Comparison of ENCODE assay signal across 14 mouse cellular contexts in genomic region chr16:10674020-10674419, GRCm38 (mm10).
A peak's percentile ranks its signal among the peaks of the same experiment; 100 is the strongest.
DNase-seq lines count a peak whose midpoint lies in the region; ATAC-seq and TF ChIP-seq lines count a peak whose summit lies in the region.
"Had no signal": no experiment of that assay in that cellular context is flagged by ENCODE, and none has a peak within 500 bp of the region (broad histone marks: within the 10 kb centered on the region; RNA-seq: fewer than 3 reads in every experiment).

No protein-coding gene starts in this region.

- H3K36me3 ChIP-seq in heart, embryonic 11.5 days (ENCODE audit: control insufficient read depth, insufficient read depth, low read length), result no peaks in the 10 kb centered on the region
- no peaks in the 10 kb centered on the region for H3K36me3 ChIP-seq in kidney, embryonic 15.5 days
- H3K36me3 ChIP-seq in kidney, embryonic 16.5 days (ENCODE audit: insufficient read depth, low read length), result no peaks in the 10 kb centered on the region
- no peaks in the 10 kb centered on the region for H3K36me3 ChIP-seq in intestine, embryonic 15.5 days
- H3K36me3 ChIP-seq in stomach, postnatal 0 days (ENCODE audit: control insufficient read depth, insufficient read depth, low read length), result no peaks in the 10 kb centered on the region
- H3K36me3 ChIP-seq: embryonic facial prominence, embryonic 13.5 days; hindbrain, embryonic 12.5 days; liver, embryonic 12.5 days had no signal

- intact Hi-C loops in heart, postnatal 36 days (cut with DNase I), result no loop called here

- 0 out of 2 replicates have a peak, but pooled peaks have one; percentile 26 for ATAC-seq in heart, embryonic 11.5 days (replicated peaks; ENCODE audit: insufficient number of reproducible peaks, low FRiP score, low TSS enrichment)
- no peak for ATAC-seq in kidney, embryonic 15.5 days (replicated peaks; ENCODE audit: low FRiP score)
- no peak for ATAC-seq in kidney, embryonic 16.5 days (ENCODE audit: low FRiP score, low TSS enrichment)
- peak; percentile 66 for ATAC-seq in intestine, embryonic 15.5 days
- peak; percentile 81 for ATAC-seq in stomach, postnatal 0 days (ENCODE audit: low FRiP score, low TSS enrichment)
- ATAC-seq: liver, embryonic 12.5 days; lung, postnatal 0 days had no signal

- no peak overlapping the region for H3K4me2 ChIP-seq in heart, embryonic 11.5 days
- H3K4me2 ChIP-seq in kidney, embryonic 15.5 days, result no peak overlapping the region
- no peak overlapping the region for H3K4me2 ChIP-seq in kidney, embryonic 16.5 days (replicated peaks; ENCODE audit: low read depth, low read length)
- no peak overlapping the region for H3K4me2 ChIP-seq in intestine, embryonic 15.5 days (replicated peaks)
- H3K4me2 ChIP-seq in stomach, postnatal 0 days (replicated peaks; ENCODE audit: low read depth), result no peak overlapping the region
- H3K4me2 ChIP-seq: embryonic facial prominence, embryonic 13.5 days; hindbrain, embryonic 12.5 days; liver, embryonic 12.5 days had no signal

- no peak overlapping the region for H3K27ac ChIP-seq in heart, embryonic 11.5 days (ENCODE audit: low read depth, low read length)
- peak overlapping the region; percentile 5; the same call in 1 of the 2 replicates for H3K27ac ChIP-seq in kidney, embryonic 15.5 days
- no peak overlapping the region for H3K27ac ChIP-seq in kidney, embryonic 16.5 days (ENCODE audit: low read length)
- 0 out of 2 replicates have a peak overlapping the region, but pooled peaks have one; percentile 45 for H3K27ac ChIP-seq in intestine, embryonic 15.5 days
- no peak overlapping the region for H3K27ac ChIP-seq in stomach, postnatal 0 days (replicated peaks)
- H3K27ac ChIP-seq: embryonic facial prominence, embryonic 13.5 days; hindbrain, embryonic 12.5 days; liver, embryonic 12.5 days had no signal

- no peak overlapping the region for H3K9ac ChIP-seq in heart, embryonic 11.5 days (ENCODE audit: low read depth, low read length)
- no peak overlapping the region for H3K9ac ChIP-seq in kidney, embryonic 15.5 days
- no peak overlapping the region for H3K9ac ChIP-seq in kidney, embryonic 16.5 days (replicated peaks; ENCODE audit: low read length)
- H3K9ac ChIP-seq in intestine, embryonic 15.5 days, result no peak overlapping the region
- H3K9ac ChIP-seq in stomach, postnatal 0 days (ENCODE audit: low read length), result no peak overlapping the region
- H3K9ac ChIP-seq: embryonic facial prominence, embryonic 13.5 days; hindbrain, embryonic 12.5 days; liver, embryonic 12.5 days had no signal

- no peak overlapping the region for H3K4me3 ChIP-seq in heart, embryonic 11.5 days (ENCODE audit: low read depth, low read length)
- no peak overlapping the region for H3K4me3 ChIP-seq in kidney, embryonic 15.5 days (replicated peaks)
- no peak overlapping the region for H3K4me3 ChIP-seq in kidney, embryonic 16.5 days (ENCODE audit: low read length)
- no peak overlapping the region for H3K4me3 ChIP-seq in intestine, embryonic 15.5 days (replicated peaks)
- H3K4me3 ChIP-seq in stomach, postnatal 0 days (ENCODE audit: low read depth, low read length), result no peak overlapping the region
- H3K4me3 ChIP-seq: embryonic facial prominence, embryonic 13.5 days; hindbrain, embryonic 12.5 days; liver, embryonic 12.5 days had no signal

- H3K27me3 ChIP-seq in heart, embryonic 11.5 days (ENCODE audit: control insufficient read depth, insufficient read depth, low read length), result no peaks in the 10 kb centered on the region
- H3K27me3 ChIP-seq in kidney, embryonic 15.5 days, result no peaks in the 10 kb centered on the region
- no peaks in the 10 kb centered on the region for H3K27me3 ChIP-seq in kidney, embryonic 16.5 days (ENCODE audit: insufficient read depth, low read length)
- H3K27me3 ChIP-seq in intestine, embryonic 15.5 days (replicated peaks), result no peaks in the 10 kb centered on the region
- no peaks in the 10 kb centered on the region for H3K27me3 ChIP-seq in stomach, postnatal 0 days (ENCODE audit: control insufficient read depth, insufficient read depth, low read length)
- H3K27me3 ChIP-seq: embryonic facial prominence, embryonic 13.5 days; hindbrain, embryonic 12.5 days; liver, embryonic 12.5 days had no signal

- DNase-seq in heart, postnatal 36 days, result no peak
- peak; percentile 36 for DNase-seq in stomach, postnatal 0 days (ENCODE audit: low spot score)
- DNase-seq in cerebellum, postnatal 10 days, result no peak
- DNase-seq: cerebellum, postnatal 25 days; gastrocnemius, postnatal 25 days; right cerebral cortex, postnatal 25 days had no signal

- peaks cover 8% of the 10 kb centered on the region for H3K4me1 ChIP-seq in heart, embryonic 11.5 days (ENCODE audit: control insufficient read depth, insufficient read depth, low read length)
- peaks cover 21% of the 10 kb centered on the region for H3K4me1 ChIP-seq in kidney, embryonic 15.5 days
- H3K4me1 ChIP-seq in kidney, embryonic 16.5 days (ENCODE audit: insufficient read depth, low read length), result peaks cover 10% of the 10 kb centered on the region
- peaks cover 28% of the 10 kb centered on the region; the same call in 1 of the 2 replicates for H3K4me1 ChIP-seq in intestine, embryonic 15.5 days (replicated peaks)
- peaks cover 7% of the 10 kb centered on the region; the same call in 1 of the 2 replicates for H3K4me1 ChIP-seq in stomach, postnatal 0 days (replicated peaks; ENCODE audit: control insufficient read depth, insufficient read depth)
- H3K4me1 ChIP-seq: hindbrain, embryonic 12.5 days had no signal

- no peaks in the 10 kb centered on the region for H3K9me3 ChIP-seq in heart, embryonic 11.5 days (replicated peaks; ENCODE audit: control insufficient read depth, low read length)
- no peaks in the 10 kb centered on the region for H3K9me3 ChIP-seq in kidney, embryonic 15.5 days (replicated peaks)
- no peaks in the 10 kb centered on the region for H3K9me3 ChIP-seq in kidney, embryonic 16.5 days (ENCODE audit: low read length)
- no peaks in the 10 kb centered on the region for H3K9me3 ChIP-seq in intestine, embryonic 15.5 days
- H3K9me3 ChIP-seq in stomach, postnatal 0 days (ENCODE audit: control insufficient read depth, low read length), result no peaks in the 10 kb centered on the region
- H3K9me3 ChIP-seq: embryonic facial prominence, embryonic 13.5 days; hindbrain, embryonic 12.5 days; liver, embryonic 12.5 days had no signal

- no peak for TF ChIP-seq EP300 in stomach, postnatal 0 days (optimal IDR thresholded peaks at IDR 0.05)

- TF ChIP-seq CTCF in stomach, postnatal 0 days (IDR thresholded peaks at IDR 0.05; ENCODE audit: low read depth), result no peak

- WGBS in heart, embryonic 11.5 days (ENCODE audit: insufficient replicate concordance), result 28% methylated on average over 2 of the region's 2 CpGs
- 58% methylated on average over 2 of the region's 2 CpGs for WGBS in kidney, embryonic 15.5 days
- WGBS in kidney, embryonic 16.5 days, result 56% methylated on average over 2 of the region's 2 CpGs
- 34% methylated on average over 2 of the region's 2 CpGs for WGBS in intestine, embryonic 15.5 days
- WGBS in stomach, postnatal 0 days, result 38% methylated on average over 2 of the region's 2 CpGs

Comparison
In these comparisons a context has a peak if more than half of its experiments do, and no peak if none do; other contexts are left out.
1. H3K27ac ChIP-seq: peak in kidney, embryonic 15.5 days (single experiment) and intestine, embryonic 15.5 days (single experiment); none in heart, embryonic 11.5 days (single experiment), kidney, embryonic 16.5 days (single experiment) and stomach, postnatal 0 days (single experiment).
2. ATAC-seq: peak in heart, embryonic 11.5 days (single experiment), intestine, embryonic 15.5 days (single experiment) and stomach, postnatal 0 days (single experiment); none in kidney, embryonic 15.5 days (single experiment) and kidney, embryonic 16.5 days (single experiment).